17 mouse cellular contexts compared by ENCODE assay signal in the genomic region with DNA sequence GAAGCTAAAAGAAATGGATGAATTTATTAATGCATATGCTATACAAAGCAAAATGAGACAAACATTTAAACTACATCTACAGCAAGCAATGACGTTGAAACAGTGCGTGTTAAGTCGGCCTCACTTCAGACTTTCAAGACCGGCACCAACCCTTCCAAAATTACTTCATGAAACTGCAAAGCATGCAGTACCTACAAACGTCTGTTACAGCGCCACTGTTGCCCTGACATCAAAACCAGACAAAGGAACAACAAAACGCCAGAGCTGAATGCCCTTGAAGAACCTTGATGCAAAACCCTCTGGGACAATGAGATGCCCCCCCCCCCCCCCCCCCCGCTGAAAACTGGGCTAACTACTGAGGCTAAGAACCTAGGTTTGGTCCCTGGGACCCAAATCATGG. TPM values are rescaled to one million over a fixed set of nuclear protein-coding genes. Genes with fewer than 3 reads are reported as not detected.
"Had no signal": no experiment of that assay in that cellular context is flagged by ENCODE, and none has a peak within 500 bp of the region (broad histone marks: within the 10 kb centered on the region; RNA-seq: fewer than 3 reads in every experiment).

No protein-coding gene starts in this region.

- H3K4me1 ChIP-seq: limb, embryonic 12.5 days; neural tube, embryonic 12.5 days had no signal

- H3K9me3 ChIP-seq: limb, embryonic 12.5 days; liver, embryonic 13.5 days; neural tube, embryonic 12.5 days had no signal

- ATAC-seq: liver, postnatal 0 days had no signal

- H3K9ac ChIP-seq: limb, embryonic 12.5 days; liver, embryonic 13.5 days; liver, postnatal 0 days; neural tube, embryonic 12.5 days had no signal

- H3K27me3 ChIP-seq: limb, embryonic 12.5 days; liver, embryonic 13.5 days; neural tube, embryonic 12.5 days had no signal

- H3K4me3 ChIP-seq: limb, embryonic 12.5 days; liver, embryonic 13.5 days; neural tube, embryonic 12.5 days had no signal

- DNase-seq: kidney, postnatal 14 days; layer of hippocampus, postnatal 36 days; liver; liver, embryonic 13.5 days; liver, postnatal 0 days; lung, postnatal 36 days; midbrain, embryonic 14.5 days; retina, postnatal 1 day; right cerebral cortex, postnatal 4 days; spleen, adult 18-20 months; thymus, adult 18-20 months; thymus, postnatal 14 days had no signal

- H3K4me2 ChIP-seq: limb, embryonic 12.5 days; liver, embryonic 13.5 days; neural tube, embryonic 12.5 days had no signal

- H3K36me3 ChIP-seq: limb, embryonic 12.5 days; liver, embryonic 13.5 days; neural tube, embryonic 12.5 days had no signal

- H3K27ac ChIP-seq: limb, embryonic 12.5 days; liver, embryonic 13.5 days; neural tube, embryonic 12.5 days had no signal

RNA-seq across cellular contexts. Expression of a gene that starts 56.3 kb away (rescaled TPM):
- total RNA-seq: megakaryocyte progenitor cell, adult 5-6 weeks; monocyte, adult 5-6 weeks; neutrophil, adult 5-6 weeks had no signal
- polyA plus RNA-seq: liver, postnatal 0 days had no signal
